Mouse (Mus musculus) induced T-regulatory cell, adult 2 months (primary cell): ENCODE data around the gene Foxo3.
A peak's percentile ranks its signal among the peaks of the same experiment; 100 is the strongest.

Experiments used
- DNase-seq: peaks from one replicate; pipeline ENCODE4 v3.0.0-alpha.2; 2012; ENCODE audit warnings: low read depth

Gene Foxo3

DNA sequence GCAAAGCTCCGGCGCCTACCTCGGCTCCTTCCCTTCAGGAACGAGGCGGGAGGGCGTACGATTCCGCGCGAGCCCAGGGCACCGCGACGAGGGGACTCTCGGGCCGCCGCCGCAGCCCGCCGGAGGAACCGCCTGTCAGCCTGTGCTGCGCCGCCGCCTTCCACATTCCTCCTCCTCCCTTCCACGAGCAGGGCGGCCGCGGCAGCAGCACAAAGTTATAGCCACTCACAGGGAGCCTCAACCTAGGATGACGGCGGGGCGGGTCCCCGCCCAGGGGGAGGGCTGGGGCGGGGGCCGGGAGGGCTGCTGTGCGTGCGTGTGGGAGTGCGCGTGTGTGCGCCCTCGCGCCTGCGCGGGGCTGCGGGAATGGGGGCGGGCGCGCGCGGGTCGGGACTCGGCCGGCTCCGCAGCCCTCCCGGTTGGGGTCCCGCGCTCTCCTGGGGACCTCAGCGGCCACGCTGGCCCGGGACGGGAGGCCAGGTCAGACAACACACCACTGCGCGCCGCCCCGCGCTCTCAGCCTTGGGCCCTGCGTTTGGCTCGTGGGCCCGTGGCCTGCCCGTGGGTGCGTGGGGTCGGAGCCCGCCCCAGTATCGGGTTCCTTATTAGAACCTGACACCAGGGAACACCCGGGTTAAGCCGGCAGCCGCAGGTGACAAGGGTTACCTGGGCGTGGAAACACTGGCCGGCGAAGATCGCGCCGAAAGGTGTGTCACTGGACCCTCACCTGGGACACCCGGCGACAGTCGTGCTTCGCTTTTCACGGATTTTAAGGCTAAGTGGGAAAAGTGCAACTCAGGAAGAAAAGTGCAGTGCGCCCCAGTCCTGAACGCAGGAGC lies at the start of gene Foxo3:
TSS of gene Foxo3 (minus strand) at position 249 of the 839 bp plus-strand sequence.
- DNase-seq: peak; percentile 95

GRCm38 (mm10) chr10:42325305-42325704 lies 48.8 kb upstream of the Foxo3 start:
- no peak for DNase-seq

DNA sequence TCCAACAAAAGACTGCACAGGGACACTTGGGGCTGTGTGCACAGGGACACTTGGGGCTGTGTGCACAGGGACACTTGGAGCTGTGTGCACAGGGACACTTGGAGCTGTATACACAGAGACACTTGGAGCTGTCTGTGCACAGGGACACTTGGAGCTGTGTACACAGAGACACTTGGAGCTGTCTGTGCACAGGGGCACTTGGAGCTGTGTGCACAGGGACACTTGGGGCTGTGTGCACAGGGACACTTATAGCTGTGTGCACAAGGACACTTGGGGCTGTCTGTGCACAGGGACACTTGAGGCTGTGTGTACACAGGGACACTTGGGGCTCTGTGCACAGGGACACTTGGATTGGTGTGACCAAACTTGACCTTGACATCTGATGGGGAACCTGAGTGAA lies 47.4 kb upstream of the Foxo3 start:
- no peak for DNase-seq

- DNase-seq: no peak
These were observed 36.7 kb upstream of the Foxo3 start for GRCm38 (mm10) chr10:42313222-42313786.

DNA sequence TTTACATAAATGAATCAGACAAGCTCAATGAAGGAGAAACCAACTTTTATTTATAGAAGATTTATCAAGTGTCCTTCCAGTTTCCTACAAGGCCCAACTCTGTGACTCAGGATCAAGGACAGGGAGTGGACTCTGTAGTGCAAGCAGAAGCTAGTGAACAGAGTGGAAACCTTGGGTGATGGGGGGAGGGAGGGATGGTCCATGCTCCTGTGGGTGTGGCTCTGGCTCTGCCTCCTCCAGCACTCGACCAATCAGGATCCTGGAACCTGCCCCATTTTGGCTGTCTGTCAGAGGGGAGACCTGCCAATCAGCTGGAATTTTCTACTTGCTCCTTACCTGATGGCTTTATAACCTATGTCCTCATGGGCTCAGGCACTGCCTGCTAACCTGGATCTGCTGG lies 36.0 kb upstream of the Foxo3 start:
- DNase-seq: no peak

- DNase-seq: no peak
These were observed 32.1 kb upstream of the Foxo3 start for GRCm38 (mm10) chr10:42308687-42308987.

GRCm38 (mm10) chr10:42307980-42308686 lies 31.6 kb upstream of the Foxo3 start:
- peak; percentile 39 for DNase-seq

DNA sequence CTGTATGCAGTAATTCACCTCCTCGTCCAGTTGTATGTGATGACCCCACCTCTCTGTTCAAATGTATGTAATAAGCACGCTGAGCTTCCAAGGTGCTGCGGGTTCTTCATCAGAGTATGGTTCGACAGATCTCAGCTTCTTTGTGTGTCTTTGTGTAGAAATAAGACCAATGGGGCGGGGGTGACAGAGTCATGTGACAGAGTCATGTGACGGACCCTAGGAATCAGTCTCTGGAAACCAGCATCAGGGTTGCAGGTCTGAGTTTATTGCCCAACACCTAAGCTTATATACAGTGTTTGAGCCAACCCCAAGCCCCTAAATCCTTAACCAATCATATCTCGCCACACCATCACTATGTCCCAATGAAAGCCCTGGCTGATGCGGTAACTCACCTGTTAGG lies 29.9 kb upstream of the Foxo3 start:
- DNase-seq: no peak

GRCm38 (mm10) chr10:42300805-42301204 lies 24.2 kb upstream of the Foxo3 start:
- no peak for DNase-seq

DNA sequence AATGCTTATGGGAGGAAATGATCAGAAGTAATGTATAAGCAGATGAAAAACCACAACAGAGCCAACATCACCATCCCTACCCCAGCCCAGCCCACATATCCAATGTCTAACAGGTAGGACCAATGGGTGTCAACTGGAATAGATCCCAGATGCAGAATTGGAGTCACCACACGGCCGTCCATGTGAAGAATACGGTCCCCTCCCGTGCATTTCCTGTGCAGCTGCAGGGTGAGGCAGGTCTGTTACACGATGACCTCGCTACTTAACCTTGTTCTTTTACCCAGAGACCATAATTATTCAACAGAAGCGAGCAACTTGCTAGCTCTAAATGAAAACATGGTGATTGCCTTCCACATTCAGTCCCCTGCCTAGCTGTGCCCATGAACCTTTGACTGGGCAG lies 23.4 kb upstream of the Foxo3 start:
- no peak for DNase-seq

- no peak for DNase-seq
These were observed 22.9 kb upstream of the Foxo3 start for GRCm38 (mm10) chr10:42299426-42299825.

DNA sequence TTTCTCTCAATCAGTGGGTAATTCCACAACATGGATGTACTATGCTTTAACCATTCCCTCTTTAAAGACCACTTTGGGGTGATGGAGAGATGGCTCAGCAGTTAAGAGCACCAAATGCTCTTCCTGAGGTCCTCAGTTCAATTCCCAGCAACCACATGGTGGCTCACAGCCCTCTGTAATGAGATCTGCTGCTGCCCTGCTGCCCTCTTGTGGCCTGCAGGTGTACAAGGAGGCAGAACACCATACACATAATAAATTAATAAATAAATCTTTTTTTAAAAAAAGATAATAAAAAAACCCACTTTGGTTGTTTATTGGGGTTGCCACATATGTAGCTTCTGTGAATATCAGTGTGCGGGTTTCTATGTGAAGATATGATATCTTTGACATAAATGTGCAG lies 21.4 kb upstream of the Foxo3 start:
- DNase-seq: peak; percentile 53

GRCm38 (mm10) chr10:42297109-42297508 lies 20.6 kb upstream of the Foxo3 start:
- DNase-seq: no peak

- DNase-seq: no peak
These were observed 20.0 kb upstream of the Foxo3 start for GRCm38 (mm10) chr10:42296559-42296958.

DNA sequence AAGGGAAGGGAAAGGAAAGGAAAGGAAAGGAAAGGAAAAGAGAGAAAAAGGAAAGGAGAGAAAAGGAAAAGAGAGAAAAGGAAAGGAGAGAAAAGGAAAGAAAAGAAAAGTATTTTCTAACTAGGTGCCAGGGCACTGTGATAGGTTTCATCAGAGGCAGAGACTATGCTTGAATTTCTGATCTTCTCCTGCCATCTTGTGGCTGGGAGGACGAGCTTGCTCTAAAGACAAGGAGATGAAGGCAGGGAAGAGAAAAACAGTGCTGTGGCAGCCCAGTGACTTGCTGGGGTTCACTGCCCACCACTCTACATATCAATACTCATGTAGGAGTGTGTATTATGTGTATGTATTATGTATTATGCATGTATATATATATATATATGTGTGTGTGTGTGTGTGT lies 18.5 kb upstream of the Foxo3 start:
- peak; percentile 74 for DNase-seq

GRCm38 (mm10) chr10:42294392-42294791 lies 17.8 kb upstream of the Foxo3 start:
- no peak for DNase-seq

DNA sequence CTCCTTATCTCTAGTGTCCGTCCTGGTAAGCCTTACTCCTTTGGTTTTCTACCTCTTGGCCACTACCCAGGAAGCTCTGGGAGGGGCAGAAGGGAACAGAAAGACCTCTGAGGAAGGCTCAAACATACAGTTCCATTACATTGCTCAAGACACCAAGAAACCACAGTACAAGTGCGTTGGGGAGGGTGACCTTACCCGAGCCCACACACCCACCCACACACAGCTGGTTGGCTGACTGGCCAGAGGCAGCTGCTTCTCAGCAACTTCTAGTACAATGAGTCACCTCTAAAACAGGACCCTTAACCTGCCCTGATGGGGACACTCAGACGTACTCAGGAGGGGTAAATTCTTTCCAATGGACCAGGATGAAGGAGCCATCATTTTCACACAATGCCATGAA lies 17.3 kb upstream of the Foxo3 start:
- DNase-seq: no peak

DNA sequence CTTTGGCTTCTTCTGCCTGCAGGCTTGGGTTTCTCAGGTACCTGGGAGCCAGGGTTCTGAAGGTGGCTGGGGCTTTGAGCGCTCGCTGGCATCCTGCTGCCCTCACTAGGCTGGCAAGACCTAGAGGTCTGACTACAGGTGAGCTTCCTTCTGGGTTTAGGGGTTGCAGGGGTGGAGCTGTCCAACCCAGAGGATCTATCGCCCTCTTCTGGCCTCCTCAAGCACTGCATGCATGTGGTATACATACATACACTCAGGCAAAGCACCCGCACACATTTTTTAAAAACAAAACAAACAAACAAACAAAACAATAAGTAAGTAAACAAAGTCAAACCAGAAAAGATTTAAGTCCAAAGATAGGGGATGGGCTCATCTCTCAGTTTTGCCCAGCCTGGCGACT lies 14.8 kb upstream of the Foxo3 start:
- DNase-seq: peak; percentile 79

DNA sequence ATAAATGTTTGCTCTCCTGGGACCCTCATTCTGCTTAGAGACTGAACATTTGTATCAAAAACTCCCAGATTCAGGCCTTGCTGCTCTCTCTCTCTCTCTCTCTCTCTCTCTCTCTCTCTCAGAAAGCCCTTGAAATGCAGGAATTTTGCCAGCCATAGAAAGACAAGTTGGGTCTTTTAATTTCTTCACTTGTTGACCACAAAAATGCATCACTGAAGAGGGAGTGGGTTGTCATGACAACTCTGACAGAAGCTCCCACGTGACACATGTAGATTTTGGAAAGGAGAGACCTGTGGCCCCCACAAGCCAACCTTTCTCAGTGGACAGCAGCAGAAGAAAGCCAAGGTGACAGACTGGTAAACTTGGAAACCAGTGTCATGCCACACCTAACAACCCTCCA lies 11.1 kb upstream of the Foxo3 start:
- no peak for DNase-seq

DNA sequence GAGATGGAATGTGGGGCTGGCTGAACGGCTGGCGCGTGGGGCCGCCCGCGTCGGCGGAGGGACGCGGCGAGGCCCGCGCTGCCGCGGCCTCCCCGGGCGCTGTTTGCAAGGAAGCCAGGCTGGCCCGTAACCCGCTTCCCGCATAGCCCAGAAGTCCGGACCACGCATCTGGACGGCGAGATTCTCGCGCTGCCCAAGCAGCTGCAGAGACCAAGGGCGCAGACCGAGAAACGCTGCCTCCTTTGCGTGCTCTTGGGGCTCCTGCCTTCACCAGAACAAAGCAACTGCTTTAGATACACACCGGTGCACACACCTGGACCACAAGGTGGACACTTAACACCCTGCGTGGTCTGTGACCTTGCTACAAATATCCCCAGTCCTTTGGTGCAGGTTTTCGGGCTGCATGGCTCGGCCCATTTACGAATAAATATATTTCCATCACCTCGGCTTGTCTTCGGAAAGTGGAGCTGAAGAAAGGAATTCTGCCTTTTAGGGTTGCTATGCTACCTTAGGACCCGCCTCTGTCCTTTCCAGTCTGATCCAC lies 1.8 kb upstream of the Foxo3 start:
- DNase-seq: no peak

- peak; percentile 99 for DNase-seq
These were observed 1.1 kb upstream of the Foxo3 start for GRCm38 (mm10) chr10:42277476-42278306.

DNA sequence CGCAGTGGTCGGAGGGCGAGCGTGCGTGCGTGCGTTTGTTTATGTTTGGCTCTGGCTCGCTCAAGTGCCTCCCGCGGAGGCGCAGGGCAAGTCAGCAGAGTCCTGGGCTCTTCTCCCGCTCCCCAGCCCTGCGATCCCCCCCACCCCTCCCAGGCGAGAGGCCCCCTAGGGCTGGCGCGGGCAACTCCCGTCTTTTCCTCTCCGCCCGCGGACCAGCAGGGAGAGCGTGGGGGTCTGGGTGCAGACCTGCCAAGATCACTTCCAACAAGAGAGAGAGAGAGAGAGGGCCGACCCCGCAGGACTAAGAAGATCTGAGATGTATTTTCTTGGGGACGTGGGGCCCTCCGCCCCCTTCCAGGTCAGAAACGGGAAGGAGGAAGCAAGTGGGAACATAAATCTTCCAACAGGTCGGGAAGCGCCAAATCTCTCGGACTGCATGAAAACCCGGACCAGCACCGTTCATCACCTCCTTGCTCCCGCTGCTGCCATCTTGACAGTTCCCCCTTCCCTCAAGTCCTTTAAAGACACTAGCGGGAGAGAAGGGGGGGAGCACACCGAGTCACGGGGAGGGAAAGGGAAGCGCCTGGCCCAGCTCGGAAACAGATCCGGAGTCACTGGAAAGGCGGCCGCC lies 569 bp downstream of the Foxo3 start:
- DNase-seq: no peak
